Mouse (Mus musculus): Measurements from ENCODE around the gene Gab2. TPM values are rescaled to one million over a fixed set of nuclear protein-coding genes. Genes with fewer than 3 reads are reported as not detected.

The Gab2 gene
- polyA plus RNA-seq (2017; shearing (Covaris generic)), result under 1 TPM; 0.27 to 0.55 TPM

GRCm38 (mm10) chr7:97081242-97081958 is at the start of gene Gab2:
Gab2 (plus strand) TSS chr7:97081586.

GRCm38 (mm10) chr7:97331726-97332666 is 250.6 kb downstream of the Gab2 start, which contains the start of the genes Usp35 and Kctd21:
Usp35 (minus strand) TSS chr7:97332020.
Kctd21 (plus strand) TSS chr7:97332327.

Other genes starting within 250 kb of the Gab2 start
- gene Nars2, start 130.1 kb upstream of the Gab2 start, polyA plus RNA-seq (2017; shearing (Covaris generic)), result 10 to 100 TPM; 17.8 to 28.9 TPM

All from activated CD4-positive, CD25-positive, alpha-beta regulatory T cell (primary cell).